Mouse (Mus musculus) liver, postnatal 0 days (tissue): ENCODE data around the gene Nt5c1a.

Experiments
- CTCF ChIP-seq: sonication (generic); IDR thresholded peaks from 2 replicates; pipeline ENCODE4 v1.5.1; 2016; ENCODE audit warnings: antibody characterized with exemption, low read depth
- EP300 ChIP-seq: IDR thresholded peaks from 2 replicates; pipeline ENCODE4 v1.6.1; 2016; ENCODE audit warnings: antibody characterized with exemption, low read depth, mild to moderate bottlenecking

GRCm38 (mm10) chr4:123192336-123192735, 9.0 kb upstream of the Nt5c1a start:
- no peak for TF ChIP-seq CTCF
- no peak for TF ChIP-seq EP300
